Mouse (Mus musculus) kidney, embryonic 16.5 days (tissue): ENCODE results near the gene Trim68. TPM values are rescaled to one million over a fixed set of nuclear protein-coding genes. Genes with fewer than 3 reads are reported as not detected.

ENCODE experiments used
- ATAC-seq: fragments of 200-750 bp; cut with Nextera tagmentation; 2 replicates; pipeline ENCODE4 v1.8.0; 2017; ENCODE audit warnings: moderate TSS enrichment; ENCODE audit not compliant: low FRiP score, low TSS enrichment
- H3K27ac ChIP-seq: fragments of 300-500 bp; sonication (generic); 2 replicates; pipeline ENCODE4 v1.5.1; 2014; ENCODE audit warnings: low read length
- H3K27me3 ChIP-seq: fragments of 300-500 bp; sonication (generic); 2 replicates; pipeline ENCODE4 v1.6.1; 2014; ENCODE audit warnings: low read length, control low read depth, mixed read lengths; ENCODE audit not compliant: insufficient read depth
- H3K36me3 ChIP-seq: fragments of 300-500 bp; sonication (generic); 2 replicates; pipeline ENCODE4 v1.6.1; 2014; ENCODE audit warnings: low read length, control low read depth, mixed read lengths; ENCODE audit not compliant: insufficient read depth
- H3K4me1 ChIP-seq: fragments of 300-500 bp; sonication (generic); 2 replicates; pipeline ENCODE4 v1.6.1; 2014; ENCODE audit warnings: low read length, control low read depth, mixed read lengths; ENCODE audit not compliant: insufficient read depth
- H3K4me2 ChIP-seq: fragments of 300-500 bp; sonication (generic); replicated peaks from 2 replicates; pipeline ENCODE4 v1.6.1; 2014; ENCODE audit warnings: low read depth, low read length
- H3K4me3 ChIP-seq: fragments of 300-500 bp; sonication (generic); 2 replicates; pipeline ENCODE4 v1.5.1; 2014; ENCODE audit warnings: mild to moderate bottlenecking, low read length
- H3K9ac ChIP-seq: fragments of 300-500 bp; sonication (generic); replicated peaks from 2 replicates; pipeline ENCODE4 v1.6.1; 2014; ENCODE audit warnings: low read length
- H3K9me3 ChIP-seq: fragments of 300-500 bp; sonication (generic); 2 replicates; pipeline ENCODE4 v1.6.1; 2016; ENCODE audit warnings: low read length, control low read depth
- WGBS: fragments of 180-500 bp; shearing (Covaris S2); extraction: QIAGEN DNeasy Blood & Tissue Kit; methylation state at CpG from one replicate; pipeline ENCODE4 v1.1.7; 2014; 5-methylcytosine and 5-hydroxymethylcytosine counted together
- polyA plus RNA-seq: library from polyadenylated mRNA; unstranded; fragments of >200 nt; fragmentation: Nextera tagmentation; extraction: Ambion mirVana; gene quantifications from 2 replicates; pipeline ENCODE4 v1.2.1, GENCODE M21; 2015

Trim68 gene
- 14.2 and 14.6 TPM in 2 replicates for polyA plus RNA-seq

- Histone ChIP-seq H3K9me3 (no peaks in the 10 kb centered on the region), H3K4me2 (peak within 1 kb of the TSS; percentile 77), H3K4me3 (peak within 1 kb of the TSS; percentile 71), H3K36me3 (no peaks in the 10 kb centered on the region; the same call in 1 of the 2 replicates), H3K27ac (peak within 1 kb of the TSS; percentile 74), H3K9ac (peak within 1 kb of the TSS; percentile 86), H3K27me3 (no peaks in the 10 kb centered on the region), H3K4me1 (0 out of 2 replicates have a peak, but pooled peaks cover 4% of the 10 kb centered on the region)
- peak; percentile 100 for ATAC-seq
- 0% methylated on average over 40 of the region's 40 CpGs for WGBS
Measured at GRCm38 (mm10) chr7:102686944-102687501, at the start of gene Trim68. Trim68 (minus strand) TSS chr7:102687327.

GRCm38 (mm10) chr7:102733793-102734192 is 46.7 kb upstream of the Trim68 start:
- peak; percentile 31; the same call in 1 of the 2 replicates for ATAC-seq
- Histone ChIP-seq H3K36me3 (no peaks in the 10 kb centered on the region), H3K9me3 (no peaks in the 10 kb centered on the region), H3K9ac (no peak overlapping the region), H3K27me3 (no peaks in the 10 kb centered on the region), H3K4me3 (no peak overlapping the region), H3K27ac (no peak overlapping the region), H3K4me1 (no peaks in the 10 kb centered on the region), H3K4me2 (no peak overlapping the region)
- 22% methylated on average over 1 of the region's 1 CpGs for WGBS

GRCm38 (mm10) chr7:102727391-102727790 is 40.3 kb upstream of the Trim68 start, which contains the start of gene Olfr559:
Olfr559 (minus strand) TSS chr7:102727491.
- H3K9me3 ChIP-seq, result no peaks in the 10 kb centered on the region
- no peak within 1 kb of the TSS for H3K4me3 ChIP-seq
- H3K4me1 ChIP-seq, result no peaks in the 10 kb centered on the region
- H3K36me3 ChIP-seq, result no peaks in the 10 kb centered on the region
- no peak within 1 kb of the TSS for H3K9ac ChIP-seq
- H3K27ac ChIP-seq, result no peak within 1 kb of the TSS
- H3K27me3 ChIP-seq, result no peaks in the 10 kb centered on the region
- ATAC-seq, result no peak
- H3K4me2 ChIP-seq, result no peak within 1 kb of the TSS

GRCm38 (mm10) chr7:102718970-102719369 is 31.8 kb upstream of the Trim68 start, which contains the start of gene Olfr33:
Olfr33 (minus strand) TSS chr7:102719070.
- Histone ChIP-seq H3K9me3 (no peaks in the 10 kb centered on the region), H3K9ac (no peak within 1 kb of the TSS), H3K4me1 (no peaks in the 10 kb centered on the region), H3K4me2 (no peak within 1 kb of the TSS), H3K4me3 (no peak within 1 kb of the TSS), H3K27me3 (no peaks in the 10 kb centered on the region), H3K27ac (no peak within 1 kb of the TSS), H3K36me3 (no peaks in the 10 kb centered on the region)
- 25% methylated on average over 1 of the region's 1 CpGs for whole genome bisulfite sequencing
- no peak for ATAC-seq

- no peak for ATAC-seq
- Histone ChIP-seq H3K27ac (no peak within 1 kb of the TSS), H3K27me3 (no peaks in the 10 kb centered on the region)
Measured at GRCm38 (mm10) chr7:102701915-102702314, 14.8 kb upstream of the Trim68 start, which contains the start of gene Olfr558. Olfr558 (plus strand) TSS chr7:102702215.

GRCm38 (mm10) chr7:102698461-102698860 is 11.3 kb upstream of the Trim68 start:
- Histone ChIP-seq H3K27ac (no peak overlapping the region), H3K27me3 (no peaks in the 10 kb centered on the region), H3K4me1 (no peaks in the 10 kb centered on the region), H3K4me3 (no peak overlapping the region), H3K9ac (no peak overlapping the region), H3K4me2 (no peak overlapping the region), H3K9me3 (no peaks in the 10 kb centered on the region), H3K36me3 (no peaks in the 10 kb centered on the region)
- no peak for ATAC-seq
- 89% methylated on average over 7 of the region's 7 CpGs for WGBS

More at GRCm38 (mm10) chr7:102701915-102702314, 14.8 kb upstream of the Trim68 start, which contains the start of gene Olfr558:
- H3K36me3 ChIP-seq, result no peaks in the 10 kb centered on the region
- no peak within 1 kb of the TSS for H3K4me2 ChIP-seq
- H3K9ac ChIP-seq, result no peak within 1 kb of the TSS
- no peaks in the 10 kb centered on the region for H3K9me3 ChIP-seq
- no peak within 1 kb of the TSS for H3K4me3 ChIP-seq
- no peaks in the 10 kb centered on the region for H3K4me1 ChIP-seq

- ATAC-seq, result 0 out of 2 replicates have a peak, but pooled peaks have one; percentile 15
- WGBS, result 77% methylated on average over 5 of the region's 5 CpGs
- H3K4me1 ChIP-seq, result no peaks in the 10 kb centered on the region
- no peak within 1 kb of the TSS for H3K4me3 ChIP-seq
- H3K9me3 ChIP-seq, result no peaks in the 10 kb centered on the region
- H3K9ac ChIP-seq, result no peak within 1 kb of the TSS
- no peaks in the 10 kb centered on the region for H3K27me3 ChIP-seq
- H3K4me2 ChIP-seq, result no peak within 1 kb of the TSS
- H3K36me3 ChIP-seq, result no peaks in the 10 kb centered on the region
- H3K27ac ChIP-seq, result no peak within 1 kb of the TSS
Measured at GRCm38 (mm10) chr7:102695358-102696125, 8.4 kb upstream of the Trim68 start, which contains the start of gene Olfr557. Olfr557 (plus strand) TSS chr7:102695910.

GRCm38 (mm10) chr7:102681916-102682315 is 5.2 kb downstream of the Trim68 start:
- H3K9me3 ChIP-seq, result no peaks in the 10 kb centered on the region
- H3K36me3 ChIP-seq, result peaks cover 4% of the 10 kb centered on the region; the same call in 1 of the 2 replicates
- H3K27ac ChIP-seq, result no peak overlapping the region
- H3K9ac ChIP-seq, result no peak overlapping the region
- 88% methylated on average over 1 of the region's 1 CpGs for WGBS
- no peak overlapping the region for H3K4me2 ChIP-seq
- H3K27me3 ChIP-seq, result no peaks in the 10 kb centered on the region
- ATAC-seq, result no peak
- no peaks in the 10 kb centered on the region for H3K4me1 ChIP-seq
- H3K4me3 ChIP-seq, result no peak overlapping the region

- H3K4me2 ChIP-seq, result no peak overlapping the region
- no peak overlapping the region for H3K9ac ChIP-seq
- no peaks in the 10 kb centered on the region for H3K27me3 ChIP-seq
- no peaks in the 10 kb centered on the region for H3K9me3 ChIP-seq
- no peak for ATAC-seq
- 79% methylated on average over 2 of the region's 2 CpGs for WGBS
- H3K4me3 ChIP-seq, result no peak overlapping the region
- 0 out of 2 replicates have a peak, but pooled peaks cover 4% of the 10 kb centered on the region for H3K36me3 ChIP-seq
- H3K27ac ChIP-seq, result no peak overlapping the region
- H3K4me1 ChIP-seq, result no peaks in the 10 kb centered on the region
Measured at GRCm38 (mm10) chr7:102676225-102676624, 10.9 kb downstream of the Trim68 start.

GRCm38 (mm10) chr7:102665378-102665777 is 21.7 kb downstream of the Trim68 start:
- ATAC-seq, result no peak
- no peaks in the 10 kb centered on the region for H3K4me1 ChIP-seq
- no peak overlapping the region for H3K27ac ChIP-seq
- no peak overlapping the region for H3K4me2 ChIP-seq
- H3K27me3 ChIP-seq, result no peaks in the 10 kb centered on the region
- 36% methylated on average over 2 of the region's 2 CpGs for WGBS
- H3K9me3 ChIP-seq, result no peaks in the 10 kb centered on the region
- H3K9ac ChIP-seq, result no peak overlapping the region
- no peaks in the 10 kb centered on the region for H3K36me3 ChIP-seq
- H3K4me3 ChIP-seq, result no peak overlapping the region
